Mouse (Mus musculus): ENCODE measurements around the gene Sept10.

DNA sequence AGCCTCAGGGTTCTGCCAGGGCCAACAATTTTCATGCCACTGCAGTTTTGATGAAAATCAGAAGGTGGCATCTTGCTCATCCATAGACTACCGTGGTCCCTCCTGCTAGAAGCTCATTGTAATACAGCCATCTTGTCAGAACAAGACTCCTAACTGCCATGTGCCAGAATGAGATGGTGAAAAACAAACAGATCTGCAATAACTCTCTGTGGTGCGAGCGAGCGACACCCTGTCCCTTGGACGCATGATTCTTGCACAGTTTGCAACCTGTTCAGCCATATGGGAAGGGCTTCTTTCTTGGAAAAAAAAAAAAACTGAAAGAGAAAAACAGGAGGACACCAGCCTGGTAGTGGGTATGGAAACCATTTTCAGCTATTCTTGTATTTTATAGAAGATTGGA is 117.0 kb downstream of the Sept10 start:
- TF ChIP-seq CTCF (IDR thresholded peaks at IDR 0.05; ENCODE audit: extremely low read depth, insufficient read length, insufficient replicate concordance, low read depth, low read length) (no peak), POLR2A (IDR thresholded peaks at IDR 0.05; ENCODE audit: low read depth, low read length) (no peak)
